Mouse (Mus musculus) spleen, adult 2 months (tissue): ENCODE measurements around the gene Gm28041. TPM values are rescaled to one million over a fixed set of nuclear protein-coding genes. Genes with fewer than 3 reads are reported as not detected.
"Not testable (repeated sequence)": the region's sequence is repeated elsewhere in the genome, so short reads cannot be mapped to it uniquely, and the experiment has no call there.

Source experiments
- DNase-seq, 2 experiments: peaks; one replicate each; pipeline versions ENCODE4 v3.0.0 to v3.0.0-alpha.2; 2012 to 2021; ENCODE audit warnings: low spot score in 2 of 2, low read depth in 1 of 2
- H3K27ac ChIP-seq: fragments of 200-500 bp; 2 replicates; pipeline ENCODE4 v1.5.1; 2012; ENCODE audit warnings: low read length, inconsistent platforms; ENCODE audit not compliant: insufficient read depth
- H3K27me3 ChIP-seq: fragments of 200-500 bp; 2 replicates; pipeline ENCODE4 v1.6.1; 2012; ENCODE audit warnings: mild to moderate bottlenecking, moderate library complexity, low read length, inconsistent platforms; ENCODE audit not compliant: control insufficient read depth, insufficient read depth
- H3K36me3 ChIP-seq: fragments of 200-500 bp; 2 replicates; pipeline ENCODE4 v1.6.1; 2012; ENCODE audit warnings: mild to moderate bottlenecking, low read length, inconsistent platforms; ENCODE audit not compliant: control insufficient read depth, insufficient read depth
- H3K4me1 ChIP-seq: fragments of 200-500 bp; 2 replicates; pipeline ENCODE4 v1.6.1; 2011; ENCODE audit warnings: inconsistent platforms; ENCODE audit not compliant: control insufficient read depth, insufficient read depth, insufficient read length
- H3K4me3 ChIP-seq: fragments of 200-500 bp; 2 replicates; pipeline ENCODE4 v1.5.1; 2011; ENCODE audit warnings: mild to moderate bottlenecking, inconsistent platforms; ENCODE audit not compliant: insufficient read depth, insufficient read length; ENCODE audit errors: extremely low read depth
- CTCF ChIP-seq: fragments of 200-500 bp; IDR thresholded peaks from 2 replicates; pipeline ENCODE4 v1.5.1; 2011; ENCODE audit warnings: mild to moderate bottlenecking, inconsistent platforms; ENCODE audit not compliant: insufficient read depth, insufficient read length, insufficient replicate concordance; ENCODE audit errors: extremely low read depth
- POLR2A ChIP-seq: fragments of 200-500 bp; IDR thresholded peaks from 2 replicates; pipeline ENCODE4 v1.6.1; 2011; ENCODE audit warnings: low read depth, low read length, inconsistent platforms
- WGBS: fragments of 180-500 bp; shearing (Covaris S2); methylation state at CpG from one replicate; pipeline ENCODE4 v1.1.7; 2018; 5-methylcytosine and 5-hydroxymethylcytosine counted together
- polyA plus RNA-seq: library from polyadenylated mRNA; depleted of rRNA; stranded (reverse); fragments of >200 nt; gene quantifications from 2 replicates; pipeline ENCODE4 v1.2.3, GENCODE M21; 2012; rRNA removed

The Gm28041 gene
- polyA plus RNA-seq, result 0.20 and 0.26 TPM in 2 replicates

DNA sequence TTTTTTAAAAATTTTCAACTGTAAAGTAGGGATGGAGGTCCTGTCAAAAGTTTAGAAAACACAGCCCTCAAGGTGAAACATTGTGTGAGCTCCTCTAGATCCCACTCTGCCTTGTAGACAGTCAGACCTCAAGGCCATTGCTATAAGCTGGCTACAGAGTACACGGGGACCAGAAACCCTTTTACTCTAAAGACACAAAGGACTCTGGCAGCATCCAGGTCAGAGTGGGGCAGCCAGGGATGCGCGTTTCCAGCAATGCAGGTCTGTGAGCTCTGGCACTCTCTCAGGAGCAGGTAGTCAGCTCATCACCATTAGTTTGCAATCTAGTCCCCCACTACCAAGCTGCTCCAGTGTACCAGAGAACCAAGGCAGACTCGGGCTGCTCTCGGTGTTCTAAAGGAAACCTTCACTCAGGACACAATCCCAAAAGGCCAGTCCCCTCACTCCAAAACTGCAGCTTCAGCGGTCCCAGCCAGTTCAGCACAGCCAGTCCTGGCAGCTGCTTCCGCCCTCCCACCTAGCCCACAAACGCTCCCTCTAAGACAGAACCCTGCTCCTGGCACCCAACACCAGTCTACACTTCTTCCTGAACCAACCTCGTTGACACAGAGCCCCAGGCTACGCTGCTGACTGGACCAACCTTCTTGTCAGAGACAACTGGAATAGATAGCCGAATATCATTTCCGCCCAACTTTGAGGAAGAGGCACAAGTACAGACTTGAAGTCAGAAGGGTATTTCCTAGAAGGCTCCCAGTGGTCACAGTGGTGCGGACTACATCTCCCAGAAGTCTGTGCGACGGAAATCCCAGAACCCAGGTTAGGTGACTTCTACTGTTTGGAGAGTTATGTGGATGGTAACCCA is at the start of gene Gm28041, which contains the start of gene Zfp456:
Gene Gm28041, minus strand, starts transcription at position 684 of the 862 bp plus-strand sequence.
Gene Zfp456, minus strand, starts transcription at position 761 of the 862 bp plus-strand sequence.
- not testable (repeated sequence) for H3K36me3 ChIP-seq, H3K27me3 ChIP-seq, H3K4me1 ChIP-seq
- H3K4me3 ChIP-seq, result peak within 1 kb of the TSS; percentile 66
- DNase-seq, result peak; percentile 68 to 85
- peak within 1 kb of the TSS; percentile 82 for H3K27ac ChIP-seq
- WGBS, result 13% methylated on average over 15 of the region's 15 CpGs

DNA sequence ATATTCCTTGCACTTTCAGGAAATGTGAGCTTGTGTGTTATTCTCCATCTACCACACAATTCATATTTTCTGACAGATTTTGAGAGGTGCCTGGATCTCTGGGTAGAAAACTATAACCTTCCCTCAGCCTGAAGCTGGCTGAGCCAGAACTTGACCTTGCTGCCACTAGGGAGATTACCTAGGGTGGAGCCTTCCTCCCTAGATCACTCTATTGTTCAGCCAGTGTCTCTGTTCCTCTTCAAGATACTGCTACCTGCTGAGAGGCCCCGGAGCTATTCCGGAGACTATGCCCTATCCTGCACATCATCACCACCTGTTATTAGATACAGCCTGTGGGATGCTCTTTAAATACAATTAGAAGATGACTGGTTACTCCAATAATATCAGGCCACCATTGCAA is 47.0 kb upstream of the Gm28041 start:
- H3K27ac ChIP-seq, DNase-seq, H3K27me3 ChIP-seq, H3K4me3 ChIP-seq, H3K36me3 ChIP-seq, H3K4me1 ChIP-seq: not testable (repeated sequence)
- 96% methylated on average over 2 of the region's 2 CpGs for WGBS

DNA sequence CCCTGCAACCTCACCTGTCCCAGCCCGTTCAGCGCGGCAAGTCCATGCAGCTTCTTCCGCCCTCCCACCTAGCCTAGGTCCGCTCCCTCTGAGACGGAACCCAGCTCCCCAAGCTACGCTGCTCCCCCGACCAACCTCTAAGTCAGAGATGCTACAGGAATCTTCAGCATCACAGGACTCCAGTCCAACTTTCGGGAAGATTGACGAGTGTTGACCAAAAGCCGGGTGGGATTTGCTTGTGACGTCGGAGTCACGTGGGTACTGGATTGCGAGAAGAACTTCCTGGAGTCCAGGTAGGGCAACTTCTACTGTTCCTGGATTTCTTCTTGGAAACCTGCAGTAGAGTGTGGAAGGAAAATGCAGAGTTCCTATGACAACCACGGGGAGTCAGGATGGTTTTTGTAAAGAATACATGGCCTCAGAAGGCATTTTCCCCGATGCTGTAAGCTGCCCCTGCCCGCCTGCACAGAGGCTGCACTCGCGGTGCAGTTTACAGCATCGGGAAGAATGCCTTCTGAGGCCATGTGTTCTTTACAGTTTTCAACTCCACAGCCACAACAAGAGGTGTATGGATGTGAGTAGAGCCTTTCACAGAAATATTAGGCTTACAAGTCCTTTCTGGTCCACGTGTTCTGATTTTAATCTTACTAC is 45.8 kb upstream of the Gm28041 start, which contains the start of gene Zfp459:
Gene Zfp459, minus strand, starts transcription at position 212 of the 651 bp plus-strand sequence.
- Histone ChIP-seq H3K36me3 (no peaks in the 10 kb centered on the region), H3K4me1 (no peaks in the 10 kb centered on the region), H3K27me3 (no peaks in the 10 kb centered on the region), H3K27ac (no peak within 1 kb of the TSS), H3K4me3 (peak within 1 kb of the TSS; percentile 71)
- peak; percentile 11 to 36 for DNase-seq
- WGBS, result 2% methylated on average over 22 of the region's 22 CpGs
- TF ChIP-seq CTCF (no peak), POLR2A (no peak)

DNA sequence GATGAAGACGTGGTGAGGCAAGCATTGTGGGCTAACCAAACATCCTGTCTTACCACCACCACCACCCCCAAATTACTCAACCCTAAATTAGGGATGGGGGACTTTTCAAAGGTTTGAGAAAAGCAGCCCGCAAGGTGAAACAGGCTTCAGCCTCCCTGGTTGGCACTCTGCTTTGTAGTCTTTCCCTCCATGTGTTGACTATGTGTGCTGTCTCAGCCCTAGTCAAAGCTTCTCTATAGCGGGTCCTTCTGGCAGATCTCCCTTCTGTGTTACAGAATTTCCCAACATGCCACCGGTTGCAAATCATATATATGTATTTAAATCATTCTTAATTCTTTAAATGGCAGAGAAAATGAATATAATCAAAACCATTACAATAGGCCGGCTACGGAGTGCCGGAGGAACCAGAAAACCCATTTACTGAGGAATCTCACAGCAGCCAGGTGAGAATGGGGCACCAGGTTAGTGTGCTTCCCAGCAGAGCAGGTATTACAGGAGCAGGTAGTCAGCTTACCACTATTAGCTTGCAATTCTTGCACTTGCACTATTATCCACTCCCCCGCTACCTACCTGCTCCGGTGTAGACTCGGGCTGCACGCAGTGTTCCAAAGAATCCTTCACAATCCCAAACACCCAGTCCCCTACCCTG is 45.1 kb upstream of the Gm28041 start:
- TF ChIP-seq CTCF (no peak), POLR2A (no peak)
- H3K27ac ChIP-seq, result no peak overlapping the region
- H3K4me1 ChIP-seq, result no peaks in the 10 kb centered on the region
- DNase-seq, result no peak
- no peaks in the 10 kb centered on the region for H3K27me3 ChIP-seq
- WGBS, result 43% methylated on average over 11 of the region's 11 CpGs
- peak overlapping the region; percentile 71 for H3K4me3 ChIP-seq
- H3K36me3 ChIP-seq, result no peaks in the 10 kb centered on the region

DNA sequence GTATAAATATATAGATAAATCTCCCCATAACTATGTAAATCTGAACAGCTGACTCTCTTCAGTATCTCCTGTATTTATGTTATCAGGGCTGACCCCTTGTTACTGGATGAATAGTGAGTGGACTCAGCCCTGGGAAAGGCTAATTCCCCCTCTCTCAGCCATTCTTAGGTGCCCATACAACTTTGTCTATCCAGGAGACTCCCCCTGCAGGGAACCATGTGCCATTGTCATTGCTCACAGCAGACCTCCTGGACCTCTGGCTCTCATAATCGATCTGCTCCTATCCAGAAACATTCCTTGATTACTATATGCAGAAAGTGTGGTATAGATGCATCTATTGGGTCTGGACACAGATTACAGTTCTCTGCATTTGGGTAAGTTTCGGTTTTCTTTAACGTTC is 41.3 kb upstream of the Gm28041 start:
- no peak for DNase-seq
- H3K4me3 ChIP-seq, result no peak overlapping the region
- no peaks in the 10 kb centered on the region for H3K36me3 ChIP-seq
- H3K27ac ChIP-seq, result no peak overlapping the region
- WGBS, result 92% methylated on average over 3 of the region's 3 CpGs
- H3K4me1 ChIP-seq, result no peaks in the 10 kb centered on the region
- no peaks in the 10 kb centered on the region for H3K27me3 ChIP-seq
- TF ChIP-seq CTCF (no peak), POLR2A (no peak)

DNA sequence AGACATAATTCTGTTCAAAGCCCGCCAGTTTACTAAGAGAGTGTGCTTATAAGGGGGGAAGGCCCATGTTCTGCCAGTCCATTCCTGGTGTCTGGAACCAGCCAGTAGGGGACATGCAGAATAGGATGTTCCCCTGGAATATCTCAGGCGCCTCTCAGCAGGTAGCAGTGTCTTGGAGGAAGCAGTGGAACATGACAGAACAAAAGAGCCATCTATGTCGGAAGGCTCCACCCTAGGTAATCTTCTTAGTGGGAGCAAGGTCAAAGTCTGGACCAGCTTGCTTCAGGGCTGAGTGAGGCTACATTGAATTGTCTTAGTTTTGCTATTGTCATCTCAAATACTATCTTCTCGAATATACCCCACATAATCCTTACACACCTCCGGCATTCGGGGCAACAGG is 40.2 kb upstream of the Gm28041 start:
- Histone ChIP-seq H3K4me3 (no peak overlapping the region), H3K4me1 (no peaks in the 10 kb centered on the region), H3K27ac (no peak overlapping the region), H3K27me3 (no peaks in the 10 kb centered on the region), H3K36me3 (no peaks in the 10 kb centered on the region)
- 92% methylated on average over 6 of the region's 6 CpGs for WGBS
- no peak for DNase-seq
- TF ChIP-seq CTCF, result no peak
- no peak for TF ChIP-seq POLR2A

DNA sequence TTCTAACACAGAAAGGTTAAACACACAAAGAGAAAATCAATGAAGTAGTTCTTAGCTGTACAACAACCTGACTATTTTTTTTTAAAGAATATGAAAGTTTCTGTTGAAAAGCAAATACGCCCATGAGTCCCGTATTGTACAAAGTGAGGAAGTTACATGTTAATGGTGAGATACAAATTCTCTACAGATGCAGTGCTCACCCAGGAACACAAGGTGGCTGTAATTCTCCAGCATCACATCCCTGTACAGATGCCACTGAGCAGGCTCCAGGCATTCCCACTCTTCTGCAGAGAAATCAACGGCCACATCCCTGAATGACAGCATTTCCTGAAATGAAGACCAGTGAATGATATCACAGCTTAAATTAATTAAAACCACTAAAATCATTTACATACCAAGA is 38.1 kb upstream of the Gm28041 start:
- DNase-seq, H3K4me1 ChIP-seq, H3K4me3 ChIP-seq, H3K27ac ChIP-seq, H3K36me3 ChIP-seq, H3K27me3 ChIP-seq: not testable (repeated sequence)
- 76% methylated on average over 3 of the region's 3 CpGs for WGBS
